Mouse (Mus musculus) small intestine, adult 2 months (tissue): ENCODE results near the gene Gkn2.

Experiments
- CTCF ChIP-seq: fragments of 200-500 bp; IDR thresholded peaks from 2 replicates; pipeline ENCODE4 v1.5.1; 2012; ENCODE audit warnings: low read depth, mild to moderate bottlenecking, control low read depth, inconsistent platforms, low read length, moderate library complexity, mixed read lengths; ENCODE audit not compliant: insufficient replicate concordance, insufficient read length; ENCODE audit errors: extremely low read depth
- POLR2A ChIP-seq: fragments of 200-500 bp; IDR thresholded peaks from 2 replicates; pipeline ENCODE4 v1.6.1; 2012; ENCODE audit warnings: low read depth, mild to moderate bottlenecking, control low read depth, inconsistent platforms, low read length, moderate library complexity

- TF ChIP-seq CTCF (peak; percentile 42; the same call in 1 of the 2 replicates), POLR2A (no peak)
These were observed 13.0 kb downstream of the Gkn2 start for GRCm38 (mm10) chr6:87386203-87386602.
